Mouse (Mus musculus) erythroblast, adult 5-6 weeks (primary cell): ENCODE results near the gene Rinl. TPM values are rescaled to one million over a fixed set of nuclear protein-coding genes. Genes with fewer than 3 reads are reported as not detected.
A peak's percentile ranks its signal among the peaks of the same experiment; 100 is the strongest.

Experiments used
- ATAC-seq: replicated peaks from 2 replicates; pipeline ENCODE4 v1.8.0; 2016; ENCODE audit warnings: moderate number of reproducible peaks, mild to moderate bottlenecking, moderate TSS enrichment, inconsistent platforms; ENCODE audit not compliant: poor library complexity, low FRiP score, severe bottlenecking
- total RNA-seq, 2 experiments: library from RNA; stranded (forward) in 1 of 2; stranded (reverse) in 1 of 2; fragments of 150-400 nt in 1 of 2; fragments of 200-764, 138-1000 nt in 1 of 2; gene quantifications; 2 replicates each; pipeline versions ENCODE4 v1.2.3 to v1.2.4; 2015 to 2017; ENCODE audit warnings: low replicate concordance in 2 of 2

Gene Rinl
- total RNA-seq, 2 experiments from 2014 or later = 13.4 to 25.0 TPM

- no peak for ATAC-seq
Measured at GRCm38 (mm10) chr7:28806869-28807268, 18.1 kb downstream of the Rinl start.

- ATAC-seq = no peak
Measured at GRCm38 (mm10) chr7:28807641-28808220, 19.0 kb downstream of the Rinl start.

GRCm38 (mm10) chr7:28808221-28808941 lies 19.6 kb downstream of the Rinl start, which contains the start of gene Hnrnpl:
Gene Hnrnpl (plus strand): TSS chr7:28808541.
- no peak for ATAC-seq

GRCm38 (mm10) chr7:28808957-28809393 lies 20.2 kb downstream of the Rinl start:
- peak; percentile 65 for ATAC-seq

- no peak for ATAC-seq
Measured at GRCm38 (mm10) chr7:28809401-28810089, 20.8 kb downstream of the Rinl start.

GRCm38 (mm10) chr7:28810107-28811066 lies 21.6 kb downstream of the Rinl start:
- ATAC-seq = peak; percentile 85

- peak; percentile 45; the same call in 1 of the 2 replicates for ATAC-seq
Measured at GRCm38 (mm10) chr7:28811228-28811627, 22.5 kb downstream of the Rinl start.

- ATAC-seq = no peak
Measured at GRCm38 (mm10) chr7:28811640-28812275, 23.0 kb downstream of the Rinl start.

- ATAC-seq = no peak
Measured at GRCm38 (mm10) chr7:28812436-28812835, 23.7 kb downstream of the Rinl start.

- no peak for ATAC-seq
Measured at GRCm38 (mm10) chr7:28812949-28813348, 24.2 kb downstream of the Rinl start.

GRCm38 (mm10) chr7:28814306-28815034 lies 25.7 kb downstream of the Rinl start:
- ATAC-seq = no peak

- ATAC-seq = no peak
Measured at GRCm38 (mm10) chr7:28815230-28815629, 26.5 kb downstream of the Rinl start.

GRCm38 (mm10) chr7:28816201-28816600 lies 27.4 kb downstream of the Rinl start:
- ATAC-seq = no peak

- ATAC-seq = no peak
Measured at GRCm38 (mm10) chr7:28816920-28817319, 28.2 kb downstream of the Rinl start.

GRCm38 (mm10) chr7:28817524-28817923 lies 28.8 kb downstream of the Rinl start:
- no peak for ATAC-seq

GRCm38 (mm10) chr7:28817957-28818356 lies 29.2 kb downstream of the Rinl start:
- ATAC-seq = no peak

GRCm38 (mm10) chr7:28818436-28818835 lies 29.7 kb downstream of the Rinl start:
- ATAC-seq = no peak

- ATAC-seq = 0 out of 2 replicates have a peak, but pooled peaks have one; percentile 30
Measured at GRCm38 (mm10) chr7:28818861-28819452, 30.2 kb downstream of the Rinl start.
